ENCODE assay signal across 29 mouse cellular contexts in genomic region chr9:48712985-48713765, GRCm38 (mm10).
DNase-seq lines count a peak whose midpoint lies in the region; ATAC-seq and TF ChIP-seq lines count a peak whose summit lies in the region.
"Had no signal": no experiment of that assay in that cellular context is flagged by ENCODE, and none has a peak within 500 bp of the region (broad histone marks: within the 10 kb centered on the region; RNA-seq: fewer than 3 reads in every experiment).

No protein-coding gene starts in this region.

- H3K36me3 ChIP-seq in midbrain, embryonic 10.5 days = peaks cover 85% of the 10 kb centered on the region
- H3K36me3 ChIP-seq in midbrain, embryonic 16.5 days (ENCODE audit: control insufficient read depth, insufficient read depth, low read length) = no peaks in the 10 kb centered on the region
- no peaks in the 10 kb centered on the region for H3K36me3 ChIP-seq in kidney, embryonic 14.5 days (ENCODE audit: control insufficient read depth, insufficient read depth, low read length)
- H3K36me3 ChIP-seq: embryonic facial prominence, embryonic 13.5 days; heart, embryonic 13.5 days; intestine, embryonic 15.5 days; neural tube, embryonic 12.5 days had no signal

- peak overlapping the region; percentile 93 for H3K27ac ChIP-seq in gastrocnemius, adult 2 months
- H3K27ac ChIP-seq in midbrain, embryonic 10.5 days (replicated peaks) = 0 out of 2 replicates have a peak overlapping the region, but pooled peaks have one; percentile 23
- no peak overlapping the region for H3K27ac ChIP-seq in midbrain, embryonic 16.5 days (ENCODE audit: low read length)
- no peak overlapping the region for H3K27ac ChIP-seq in kidney, embryonic 14.5 days (ENCODE audit: low read depth, low read length)
- H3K27ac ChIP-seq: embryonic facial prominence, embryonic 13.5 days; forebrain, embryonic 13.5 days; heart, adult 2 months; heart, embryonic 13.5 days; intestine, embryonic 15.5 days; liver, embryonic 14.5 days; macrophage; midbrain, embryonic 13.5 days; neural tube, embryonic 12.5 days had no signal

- H3K9me3 ChIP-seq in midbrain, embryonic 10.5 days (replicated peaks) = 0 out of 2 replicates have a peak, but pooled peaks cover 3% of the 10 kb centered on the region
- H3K9me3 ChIP-seq in midbrain, embryonic 16.5 days (replicated peaks; ENCODE audit: control insufficient read depth, low read length, poor library complexity, severe bottlenecking) = no peaks in the 10 kb centered on the region
- H3K9me3 ChIP-seq in kidney, embryonic 14.5 days (ENCODE audit: control insufficient read depth, low read length) = no peaks in the 10 kb centered on the region
- H3K9me3 ChIP-seq: embryonic facial prominence, embryonic 13.5 days; forebrain, embryonic 13.5 days; heart, embryonic 13.5 days; intestine, embryonic 15.5 days; midbrain, embryonic 13.5 days; neural tube, embryonic 12.5 days had no signal

- H3K4me2 ChIP-seq in midbrain, embryonic 16.5 days (ENCODE audit: low read length) = no peak overlapping the region
- H3K4me2 ChIP-seq in kidney, embryonic 14.5 days (replicated peaks; ENCODE audit: low read depth, low read length) = no peak overlapping the region
- H3K4me2 ChIP-seq: embryonic facial prominence, embryonic 13.5 days; forebrain, embryonic 13.5 days; heart, embryonic 13.5 days; intestine, embryonic 15.5 days; midbrain, embryonic 13.5 days; neural tube, embryonic 12.5 days had no signal

- H3K9ac ChIP-seq in midbrain, embryonic 16.5 days (ENCODE audit: low read depth, low read length) = no peak overlapping the region
- H3K9ac ChIP-seq in kidney, embryonic 14.5 days (ENCODE audit: low read depth, low read length) = no peak overlapping the region
- H3K9ac ChIP-seq: embryonic facial prominence, embryonic 13.5 days; forebrain, embryonic 13.5 days; heart, embryonic 13.5 days; intestine, embryonic 15.5 days; liver, embryonic 14.5 days; midbrain, embryonic 13.5 days; neural tube, embryonic 12.5 days had no signal

- H3K27me3 ChIP-seq in midbrain, embryonic 10.5 days (ENCODE audit: low read depth, poor library complexity, severe bottlenecking) = no peaks in the 10 kb centered on the region
- H3K27me3 ChIP-seq in midbrain, embryonic 16.5 days (ENCODE audit: control insufficient read depth, insufficient read depth, low read depth, low read length) = no peaks in the 10 kb centered on the region
- no peaks in the 10 kb centered on the region for H3K27me3 ChIP-seq in kidney, embryonic 14.5 days (ENCODE audit: control insufficient read depth, insufficient read depth, low read length)
- H3K27me3 ChIP-seq: intestine, embryonic 15.5 days; midbrain, embryonic 13.5 days; neural tube, embryonic 12.5 days had no signal

- intact Hi-C loops in gastrocnemius, adult 2 months (cut with DNase I) = no loop called here

- no peak for ATAC-seq in midbrain, embryonic 16.5 days
- ATAC-seq in common myeloid progenitor, adult 5-6 weeks (replicated peaks; ENCODE audit: low read depth, poor library complexity, severe bottlenecking) = peak; percentile 33; the same call in 1 of the 2 replicates
- no peak for ATAC-seq in kidney, embryonic 14.5 days (ENCODE audit: low FRiP score, low TSS enrichment)
- ATAC-seq: forebrain, embryonic 13.5 days; hindbrain, embryonic 16.5 days; intestine, embryonic 15.5 days; midbrain, embryonic 13.5 days had no signal

- H3K4me1 ChIP-seq in midbrain, embryonic 10.5 days = peaks cover 24% of the 10 kb centered on the region
- H3K4me1 ChIP-seq in midbrain, embryonic 16.5 days (ENCODE audit: control insufficient read depth, insufficient read depth, low read length) = peaks cover 9% of the 10 kb centered on the region
- H3K4me1 ChIP-seq in kidney, embryonic 14.5 days (ENCODE audit: control insufficient read depth, insufficient read depth, low read length) = peaks cover 17% of the 10 kb centered on the region
- H3K4me1 ChIP-seq: intestine, embryonic 15.5 days had no signal

- H3K4me3 ChIP-seq in gastrocnemius, adult 2 months = no peak overlapping the region
- no peak overlapping the region for H3K4me3 ChIP-seq in midbrain, embryonic 10.5 days
- H3K4me3 ChIP-seq in midbrain, embryonic 16.5 days (ENCODE audit: low read depth, low read length) = no peak overlapping the region
- no peak overlapping the region for H3K4me3 ChIP-seq in kidney, embryonic 14.5 days (ENCODE audit: low read length)
- H3K4me3 ChIP-seq: embryonic facial prominence, embryonic 13.5 days; erythroblast, embryonic 14.5 days; forebrain, embryonic 13.5 days; heart, adult 2 months; heart, embryonic 13.5 days; intestine, embryonic 15.5 days; midbrain, embryonic 13.5 days; neural tube, embryonic 12.5 days had no signal

- TF ChIP-seq CTCF in gastrocnemius, adult 2 months (IDR thresholded peaks at IDR 0.05) = no peak

- WGBS in midbrain, embryonic 10.5 days = 91% methylated on average over 13 of the region's 13 CpGs
- WGBS in midbrain, embryonic 16.5 days = 90% methylated on average over 13 of the region's 13 CpGs
- WGBS in kidney, embryonic 14.5 days = 87% methylated on average over 13 of the region's 13 CpGs

- no peak for DNase-seq in gastrocnemius, adult 2 months
- no peak for DNase-seq in gastrocnemius, adult 8-10 months (ENCODE audit: low spot score in 2 of 2)
- no peak for DNase-seq in midbrain, embryonic 10.5 days (ENCODE audit: low spot score)
- DNase-seq in urinary bladder, postnatal 36 days (ENCODE audit: low spot score in 2 of 2) = no peak
- DNase-seq: adrenal gland, postnatal 14 days; cerebellum, adult 2 months; cerebellum, postnatal 25 days; embryo, embryonic 11 days; gastrocnemius, postnatal 14 days; heart, adult 2 months; heart, postnatal 14 days; kidney, adult 8-10 months; kidney, postnatal 14 days; layer of hippocampus, postnatal 36 days; right cerebral cortex, postnatal 14 days; thymus, postnatal 36 days had no signal

Comparison
In these comparisons a context has a peak if more than half of its experiments do, and no peak if none do; other contexts are left out.
1. H3K27ac ChIP-seq: peak in gastrocnemius, adult 2 months (single experiment) and midbrain, embryonic 10.5 days (single experiment); none in midbrain, embryonic 16.5 days (single experiment) and kidney, embryonic 14.5 days (single experiment).